Mouse (Mus musculus) liver, embryonic 16.5 days (tissue): Measurements from ENCODE around the gene Mindy1. TPM values are rescaled to one million over a fixed set of nuclear protein-coding genes. Genes with fewer than 3 reads are reported as not detected.

ENCODE experiments used
- ATAC-seq: fragments of 200-750 bp; cut with Nextera tagmentation; 2 replicates; pipeline ENCODE4 v1.8.0; 2017; ENCODE audit warnings: low read depth, mild to moderate bottlenecking, moderate number of reproducible peaks, moderate library complexity
- H3K27ac ChIP-seq: fragments of 300-500 bp; sonication (generic); 2 replicates; pipeline ENCODE4 v1.5.1; 2014; ENCODE audit warnings: mild to moderate bottlenecking, low read length
- H3K27me3 ChIP-seq: fragments of 300-500 bp; sonication (generic); 2 replicates; pipeline ENCODE4 v1.6.1; 2014; ENCODE audit warnings: low read depth, low read length, mixed read lengths; ENCODE audit not compliant: control insufficient read depth, insufficient read depth
- H3K36me3 ChIP-seq: fragments of 300-500 bp; sonication (generic); 2 replicates; pipeline ENCODE4 v1.6.1; 2014; ENCODE audit warnings: mild to moderate bottlenecking; ENCODE audit not compliant: control insufficient read depth, insufficient read depth
- H3K4me1 ChIP-seq: fragments of 300-500 bp; sonication (generic); 2 replicates; pipeline ENCODE4 v1.6.1; 2014; ENCODE audit warnings: low read depth, low read length, mixed read lengths; ENCODE audit not compliant: control insufficient read depth
- H3K4me2 ChIP-seq: fragments of 300-500 bp; sonication (generic); 2 replicates; pipeline ENCODE4 v1.6.1; 2014; ENCODE audit warnings: low read depth, low read length, mixed read lengths
- H3K4me3 ChIP-seq: fragments of 300-500 bp; sonication (generic); 2 replicates; pipeline ENCODE4 v1.5.1; 2014; ENCODE audit warnings: low read depth, mild to moderate bottlenecking, low read length
- H3K9ac ChIP-seq: fragments of 300-500 bp; sonication (generic); 2 replicates; pipeline ENCODE4 v1.6.1; 2014; ENCODE audit warnings: low read depth, low read length
- H3K9me3 ChIP-seq: fragments of 300-500 bp; sonication (generic); replicated peaks from 2 replicates; pipeline ENCODE4 v1.6.1; 2016; ENCODE audit warnings: low read length; ENCODE audit not compliant: control insufficient read depth
- WGBS: fragments of 180-500 bp; shearing (Covaris S2); extraction: QIAGEN DNeasy Blood & Tissue Kit; methylation state at CpG from one replicate; pipeline ENCODE4 v1.1.7; 2014; ENCODE audit not compliant: insufficient replicate concordance; 5-methylcytosine and 5-hydroxymethylcytosine counted together
- polyA plus RNA-seq: library from polyadenylated mRNA; unstranded; fragments of >200 nt; fragmentation: Nextera tagmentation; extraction: Ambion mirVana; gene quantifications from 2 replicates; pipeline ENCODE4 v1.2.1, GENCODE M21; 2015

Mindy1 gene
- polyA plus RNA-seq, result 21.5 and 23.2 TPM in 2 replicates

DNA sequence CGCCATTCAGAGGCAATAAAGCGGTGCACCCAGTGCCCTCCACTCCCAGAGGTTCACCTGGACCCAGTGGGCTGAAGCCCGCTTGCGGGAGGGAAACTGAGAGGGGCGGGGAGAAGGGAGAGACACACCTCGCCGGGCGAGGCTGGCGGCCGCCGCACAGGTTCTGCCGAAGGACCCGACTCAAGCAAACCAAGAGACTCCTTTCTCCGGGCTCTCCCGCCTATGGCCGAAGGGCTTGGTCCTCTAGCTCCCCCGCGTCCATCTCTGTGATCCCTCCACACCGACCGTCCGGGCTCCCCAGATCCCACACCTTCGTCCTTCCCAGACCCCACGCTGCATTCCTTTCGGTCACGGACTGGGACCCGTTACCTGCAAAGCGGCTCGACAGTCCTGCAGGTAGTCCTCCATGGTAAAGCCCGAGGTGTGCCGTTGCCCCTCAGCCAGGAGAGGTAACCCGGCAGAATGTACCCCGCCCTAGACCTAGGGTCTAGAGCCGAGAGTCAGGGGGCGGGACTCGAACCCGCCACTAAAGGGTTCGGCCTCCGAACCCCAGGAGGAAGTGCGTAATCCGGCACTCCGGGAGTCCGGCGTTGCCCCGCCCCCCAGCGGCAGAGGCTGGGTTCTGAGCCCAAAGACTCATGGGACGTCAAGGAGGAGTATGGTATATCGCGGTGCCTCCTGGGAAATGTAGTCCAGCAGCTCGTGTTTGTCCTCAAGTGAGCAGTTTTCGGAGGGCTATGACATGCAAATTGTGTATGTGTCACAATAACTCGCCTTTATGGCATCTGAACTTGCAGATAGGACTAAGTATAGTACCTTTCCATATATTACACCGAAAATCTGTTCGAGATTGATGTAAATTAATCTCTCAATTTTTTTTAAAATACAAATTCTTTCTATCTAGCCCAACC lies at the start of gene Mindy1, which contains the start of gene Prune1:
Gene Mindy1 (plus strand): TSS at position 130 of the 911 bp plus-strand sequence.
Gene Prune1 (minus strand): TSS at position 861 of the 911 bp plus-strand sequence.
- peak; percentile 86 for ATAC-seq
- no peaks in the 10 kb centered on the region for H3K36me3 ChIP-seq
- H3K4me1 ChIP-seq, result peaks cover 62% of the 10 kb centered on the region
- H3K27me3 ChIP-seq, result no peaks in the 10 kb centered on the region
- H3K9ac ChIP-seq, result peak within 1 kb of the TSS; percentile 95
- H3K4me3 ChIP-seq, result peak within 1 kb of the TSS; percentile 83
- H3K4me2 ChIP-seq, result peak within 1 kb of the TSS; percentile 90
- under 1% methylated on average over 53 of the region's 53 CpGs for WGBS
- no peaks in the 10 kb centered on the region for H3K9me3 ChIP-seq
- H3K27ac ChIP-seq, result peak within 1 kb of the TSS; percentile 90

DNA sequence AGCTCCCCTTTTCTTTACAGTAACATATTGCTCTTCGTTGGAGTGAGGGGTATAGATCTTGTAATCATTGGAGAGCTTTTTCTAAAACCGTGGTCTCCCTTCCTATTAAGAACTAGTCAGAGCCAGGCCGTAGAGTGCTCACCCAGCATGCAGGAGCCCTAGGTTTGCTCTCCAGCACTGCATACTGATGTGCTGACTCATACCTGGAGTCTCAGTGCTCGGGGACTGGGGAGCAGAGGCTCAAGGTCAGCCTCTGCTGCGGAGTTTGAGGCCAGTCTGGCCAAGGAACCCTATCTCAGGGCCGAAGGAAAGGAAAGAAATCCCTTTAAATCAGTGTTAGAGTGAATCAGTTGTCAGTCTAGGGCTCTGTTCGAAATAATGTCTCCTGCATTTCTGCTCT lies 48.4 kb upstream of the Mindy1 start:
- H3K4me2 ChIP-seq, result no peak overlapping the region
- WGBS, result 71% methylated on average over 7 of the region's 7 CpGs
- H3K9me3 ChIP-seq, result no peaks in the 10 kb centered on the region
- no peaks in the 10 kb centered on the region for H3K27me3 ChIP-seq
- ATAC-seq, result no peak
- no peak overlapping the region for H3K27ac ChIP-seq
- no peak overlapping the region for H3K9ac ChIP-seq
- no peak overlapping the region for H3K4me3 ChIP-seq
- H3K36me3 ChIP-seq, result peaks cover 30% of the 10 kb centered on the region
- peaks cover 34% of the 10 kb centered on the region for H3K4me1 ChIP-seq

DNA sequence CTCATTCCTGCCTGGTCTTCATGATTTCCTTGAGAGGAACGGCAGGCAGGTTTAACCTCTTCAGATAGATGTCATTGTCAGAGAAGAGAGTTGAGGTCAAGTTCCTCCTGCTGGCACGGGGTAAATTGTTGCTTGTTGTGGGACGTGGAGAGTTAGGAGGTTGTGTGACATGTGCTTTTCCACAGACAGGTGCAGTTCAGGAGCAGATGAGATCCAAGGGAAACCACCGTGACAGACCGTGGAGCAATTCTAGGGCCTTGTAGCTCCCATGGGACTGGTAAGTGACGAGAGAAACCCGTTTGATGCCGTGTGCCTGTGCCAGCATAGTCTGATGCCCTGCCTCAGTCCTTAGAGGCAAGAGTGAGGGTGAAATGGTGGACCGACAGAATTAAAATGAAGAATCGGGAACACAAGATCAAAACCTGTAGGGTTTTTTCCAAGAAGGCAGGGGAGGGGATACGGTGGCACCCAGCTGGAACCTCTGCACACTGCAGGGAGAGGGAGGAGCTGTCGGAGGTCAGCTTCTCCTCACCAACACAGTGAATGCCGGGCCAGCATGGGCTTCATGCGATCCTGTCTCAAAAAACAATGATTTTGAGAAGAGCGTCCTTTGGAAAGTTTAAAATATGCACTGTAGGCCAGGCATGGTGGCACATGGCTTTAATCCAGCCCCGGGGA lies 47.7 kb upstream of the Mindy1 start:
- Histone ChIP-seq H3K4me3 (no peak overlapping the region), H3K27ac (no peak overlapping the region), H3K9me3 (no peaks in the 10 kb centered on the region), H3K4me1 (peaks cover 30% of the 10 kb centered on the region), H3K4me2 (no peak overlapping the region), H3K9ac (no peak overlapping the region), H3K36me3 (peaks cover 30% of the 10 kb centered on the region), H3K27me3 (no peaks in the 10 kb centered on the region)
- ATAC-seq, result no peak
- 84% methylated on average over 16 of the region's 16 CpGs for WGBS

DNA sequence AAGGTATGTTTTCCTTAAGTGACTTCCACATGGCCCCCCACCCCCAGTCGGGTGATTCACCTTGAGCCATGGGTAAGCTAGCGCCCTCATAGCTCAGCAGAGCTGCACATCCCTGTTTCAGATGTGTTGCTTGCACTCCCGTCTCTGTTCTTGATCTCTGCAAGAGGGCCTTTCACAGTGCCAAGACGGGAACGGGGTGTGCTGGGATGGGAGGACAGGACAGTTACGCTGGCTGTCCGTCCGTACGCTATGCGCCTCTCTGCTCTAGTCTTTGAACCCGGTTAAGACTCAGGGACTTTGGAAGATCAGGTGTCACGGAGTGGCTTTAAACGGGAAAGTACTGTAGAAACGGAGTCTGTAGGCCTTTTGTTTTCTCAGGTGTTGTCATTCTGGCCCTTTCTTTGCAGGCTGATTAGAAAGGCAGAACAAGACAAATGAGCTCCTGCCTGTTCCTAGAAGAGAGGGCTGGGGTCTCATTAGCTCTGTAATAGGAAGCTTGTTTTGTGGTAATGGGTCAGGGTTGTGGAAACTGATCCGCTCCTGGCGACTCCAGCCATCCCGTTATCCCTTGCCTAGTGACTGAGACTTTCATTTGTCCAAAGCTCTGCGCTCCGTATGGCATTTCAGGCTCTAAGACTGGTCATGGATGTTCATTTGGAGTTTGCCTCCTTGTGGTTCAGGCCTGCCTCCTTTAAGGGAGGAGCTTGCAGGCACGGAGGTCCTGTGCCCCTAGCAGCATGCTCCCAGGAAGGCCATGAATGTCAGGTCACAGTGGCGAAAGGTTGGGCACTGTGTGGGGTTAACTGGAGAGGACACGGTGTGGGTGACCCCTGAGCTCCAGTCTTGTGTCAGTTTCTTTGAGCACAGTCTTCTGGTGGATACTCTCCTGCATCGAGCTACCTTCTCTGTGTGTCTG lies 45.5 kb upstream of the Mindy1 start:
- H3K9ac ChIP-seq, result no peak overlapping the region
- H3K36me3 ChIP-seq, result peaks cover 30% of the 10 kb centered on the region
- H3K4me2 ChIP-seq, result no peak overlapping the region
- no peaks in the 10 kb centered on the region for H3K9me3 ChIP-seq
- H3K27ac ChIP-seq, result no peak overlapping the region
- ATAC-seq, result no peak
- peaks cover 22% of the 10 kb centered on the region for H3K4me1 ChIP-seq
- H3K27me3 ChIP-seq, result no peaks in the 10 kb centered on the region
- no peak overlapping the region for H3K4me3 ChIP-seq
- WGBS, result 87% methylated on average over 23 of the region's 23 CpGs

DNA sequence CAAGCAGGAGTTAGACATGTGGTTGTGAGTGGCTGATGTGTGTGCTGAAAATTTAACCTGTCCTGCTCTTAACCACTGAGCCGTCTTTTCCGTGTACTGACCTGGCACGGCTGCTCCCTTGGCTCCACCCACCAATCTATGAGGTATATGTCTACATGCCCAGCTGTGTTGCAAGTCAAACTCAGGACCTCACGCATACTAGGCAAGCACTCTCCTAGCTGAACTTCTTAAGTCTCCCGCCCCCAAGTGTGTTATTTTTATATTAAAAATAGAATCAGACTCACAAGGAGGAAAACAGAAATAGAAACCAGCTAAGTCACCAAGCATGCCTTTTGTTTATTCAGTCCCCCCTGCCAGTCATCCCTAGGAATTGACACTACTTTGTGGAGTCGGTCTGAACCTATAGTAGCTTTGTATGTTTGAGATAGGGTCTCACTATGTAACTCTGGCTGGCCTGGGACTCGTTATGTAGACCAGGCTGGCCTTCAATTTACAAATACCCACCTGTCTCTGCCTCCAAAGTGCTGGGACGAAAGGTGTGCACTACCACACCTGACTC lies 43.5 kb upstream of the Mindy1 start:
- WGBS, result 73% methylated on average over 8 of the region's 8 CpGs
- Histone ChIP-seq H3K4me2 (no peak overlapping the region), H3K4me3 (no peak overlapping the region), H3K4me1 (peaks cover 2% of the 10 kb centered on the region), H3K9ac (no peak overlapping the region), H3K9me3 (no peaks in the 10 kb centered on the region), H3K27ac (no peak overlapping the region), H3K27me3 (no peaks in the 10 kb centered on the region), H3K36me3 (peaks cover 20% of the 10 kb centered on the region)
- ATAC-seq, result no peak

DNA sequence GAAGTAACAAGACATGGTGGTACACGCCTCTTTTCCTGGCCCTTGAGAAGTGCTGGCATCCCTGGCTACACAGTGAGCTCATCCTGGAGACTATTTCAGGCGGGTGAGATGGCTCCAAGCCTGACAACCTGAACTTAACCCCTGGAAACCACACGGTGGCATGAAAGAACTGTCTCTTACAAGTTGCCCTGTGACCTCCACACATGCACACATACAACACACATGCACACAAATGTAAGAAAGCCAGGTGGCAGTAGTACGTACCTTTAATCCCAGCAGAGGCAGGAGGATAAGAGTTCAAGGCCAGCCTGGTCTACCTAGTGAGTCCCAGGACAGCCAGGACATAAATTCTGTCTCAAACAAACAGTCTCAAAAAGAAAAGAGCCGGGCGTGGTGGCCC lies 42.1 kb upstream of the Mindy1 start:
- peaks cover 13% of the 10 kb centered on the region for H3K36me3 ChIP-seq
- no peak overlapping the region for H3K4me2 ChIP-seq
- no peak overlapping the region for H3K4me3 ChIP-seq
- no peak overlapping the region for H3K27ac ChIP-seq
- WGBS, result 74% methylated on average over 6 of the region's 6 CpGs
- ATAC-seq, result no peak
- H3K9ac ChIP-seq, result no peak overlapping the region
- no peaks in the 10 kb centered on the region for H3K27me3 ChIP-seq
- H3K4me1 ChIP-seq, result no peaks in the 10 kb centered on the region
- no peaks in the 10 kb centered on the region for H3K9me3 ChIP-seq

DNA sequence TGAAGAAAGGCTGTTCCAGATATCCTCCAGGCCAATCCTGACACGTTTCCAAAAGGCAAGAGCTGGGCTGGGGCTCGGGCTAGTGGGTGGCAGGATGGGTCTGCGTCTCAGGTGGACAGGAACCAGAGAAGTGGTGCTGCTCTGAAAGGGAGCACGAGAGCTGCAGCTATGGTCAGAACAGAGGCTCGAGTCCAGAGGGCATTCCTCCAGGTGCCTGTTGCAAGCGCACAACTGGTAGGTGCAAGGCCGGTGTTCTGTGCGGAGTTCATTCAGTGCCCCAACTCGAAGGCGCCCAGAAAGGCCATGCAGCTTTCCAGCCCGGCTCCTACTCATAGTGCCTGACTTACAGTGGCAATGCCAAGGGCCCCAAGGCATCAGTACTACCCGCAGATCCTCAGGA lies 41.2 kb upstream of the Mindy1 start:
- H3K4me3 ChIP-seq, result no peak overlapping the region
- peak; percentile 33; the same call in 1 of the 2 replicates for ATAC-seq
- H3K4me2 ChIP-seq, result no peak overlapping the region
- peaks cover 4% of the 10 kb centered on the region for H3K36me3 ChIP-seq
- no peaks in the 10 kb centered on the region for H3K9me3 ChIP-seq
- H3K9ac ChIP-seq, result no peak overlapping the region
- H3K27me3 ChIP-seq, result no peaks in the 10 kb centered on the region
- no peak overlapping the region for H3K27ac ChIP-seq
- no peaks in the 10 kb centered on the region for H3K4me1 ChIP-seq
- 77% methylated on average over 12 of the region's 12 CpGs for WGBS

DNA sequence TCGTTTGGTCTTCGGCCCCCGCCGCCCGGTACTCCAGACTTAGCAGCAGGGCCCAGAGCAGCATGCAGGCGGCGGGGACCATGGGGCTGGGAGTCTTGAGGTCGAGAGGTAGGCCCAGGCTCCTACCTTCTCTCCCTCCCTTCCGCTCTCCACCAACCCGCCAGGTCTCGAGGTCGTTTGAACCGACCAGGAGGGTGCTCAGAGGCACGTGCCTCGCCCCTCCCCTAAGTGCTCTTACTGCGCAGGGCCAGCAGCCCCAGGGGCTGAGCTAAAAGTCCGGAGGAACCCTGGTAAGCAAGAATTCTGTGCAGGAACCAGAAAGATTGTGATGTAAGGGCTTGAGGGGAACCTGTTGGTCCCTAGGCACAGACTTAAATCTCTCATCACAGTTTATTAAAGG lies 40.2 kb upstream of the Mindy1 start:
- no peak overlapping the region for H3K4me2 ChIP-seq

More for the DNA sequence above, 40.2 kb upstream of the Mindy1 start:
- WGBS, result 44% methylated on average over 17 of the region's 17 CpGs
- Histone ChIP-seq H3K27me3 (no peaks in the 10 kb centered on the region), H3K27ac (no peak overlapping the region), H3K4me1 (no peaks in the 10 kb centered on the region), H3K4me3 (no peak overlapping the region), H3K9ac (no peak overlapping the region), H3K36me3 (peaks cover 2% of the 10 kb centered on the region), H3K9me3 (no peaks in the 10 kb centered on the region)
- 0 out of 2 replicates have a peak, but pooled peaks have one; percentile 11 for ATAC-seq
